Mouse (Mus musculus): ENCODE measurements at regions not wholly inside any gene's neighbourhood (a gene's known extent, or its start where the extent isn't known, plus 50 kb on each side); places are given as distances from the start of the nearest gene placed in this dataset.
"Not testable (repeated sequence)": the region's sequence is repeated elsewhere in the genome, so short reads cannot be mapped to it uniquely, and the experiment has no call there.

GRCm38 (mm10) chr16:86516144-86516543, 614.5 kb upstream of the Adamts5 start:
- 57% methylated on average over 3 of the region's 3 CpGs for WGBS
- H3K4me3 ChIP-seq = no peak overlapping the region
- no peak for ATAC-seq (replicated peaks)
- no peaks in the 10 kb centered on the region for H3K27me3 ChIP-seq (replicated peaks)
- H3K9ac ChIP-seq = no peak overlapping the region
- no peaks in the 10 kb centered on the region for H3K9me3 ChIP-seq
- H3K27ac ChIP-seq = no peak overlapping the region
- no peaks in the 10 kb centered on the region for H3K4me1 ChIP-seq
- no peaks in the 10 kb centered on the region for H3K36me3 ChIP-seq (replicated peaks)
- H3K4me2 ChIP-seq = no peak overlapping the region

GRCm38 (mm10) chr16:86501074-86501952, 599.7 kb upstream of the Adamts5 start:
- H3K27me3 ChIP-seq (replicated peaks) = no peaks in the 10 kb centered on the region
- H3K4me1 ChIP-seq = no peaks in the 10 kb centered on the region
- H3K4me2 ChIP-seq = no peak overlapping the region
- whole genome bisulfite sequencing = 74% methylated on average over 3 of the region's 3 CpGs
- no peak overlapping the region for H3K4me3 ChIP-seq
- H3K36me3 ChIP-seq (replicated peaks) = no peaks in the 10 kb centered on the region
- H3K9ac ChIP-seq = no peak overlapping the region
- ATAC-seq (replicated peaks) = no peak
- no peaks in the 10 kb centered on the region for H3K9me3 ChIP-seq
- H3K27ac ChIP-seq = no peak overlapping the region

- WGBS = 74% methylated on average over 1 of the region's 1 CpGs
- Histone ChIP-seq H3K9ac (no peak overlapping the region), H3K36me3 (replicated peaks) (no peaks in the 10 kb centered on the region), H3K27me3 (replicated peaks) (no peaks in the 10 kb centered on the region), H3K27ac (no peak overlapping the region), H3K4me3 (no peak overlapping the region), H3K9me3 (no peaks in the 10 kb centered on the region), H3K4me2 (no peak overlapping the region), H3K4me1 (no peaks in the 10 kb centered on the region)
- no peak for ATAC-seq (replicated peaks)
Observed at GRCm38 (mm10) chr16:86475145-86475544, 573.5 kb upstream of the Adamts5 start.

DNA sequence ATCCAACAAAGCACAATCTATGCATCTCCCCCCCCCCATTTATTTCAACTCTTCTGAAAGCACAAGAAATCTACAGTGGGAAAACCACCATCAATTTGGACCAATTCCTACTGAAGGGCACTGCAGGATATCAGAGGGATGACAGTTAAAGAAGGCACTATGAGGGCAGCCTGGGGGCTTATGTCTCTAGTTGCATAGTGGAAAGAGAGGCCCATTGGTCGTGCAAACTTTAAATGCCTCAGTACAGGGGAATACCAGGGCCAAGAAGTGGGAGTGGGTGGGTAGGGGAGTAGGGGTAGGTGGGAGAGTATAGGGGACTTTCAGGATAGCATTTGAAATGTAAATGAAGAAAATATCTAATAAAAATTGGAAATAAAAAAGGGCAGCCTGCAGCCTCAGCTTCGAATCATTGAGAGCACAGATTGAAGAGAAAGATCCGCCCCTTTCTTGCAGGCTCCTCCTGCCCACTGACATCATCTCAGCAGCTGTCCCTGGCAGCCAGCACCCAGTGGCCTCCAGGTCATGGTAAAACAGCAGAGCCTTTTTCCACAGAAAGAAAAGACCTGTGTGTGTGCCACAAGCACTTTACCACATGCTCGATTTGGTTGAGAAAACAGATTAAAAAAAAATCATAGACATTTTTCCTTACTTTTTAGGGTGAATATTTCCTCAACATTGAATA, 571.6 kb upstream of the Adamts5 start:
- H3K27me3 ChIP-seq (replicated peaks) = no peaks in the 10 kb centered on the region
- no peaks in the 10 kb centered on the region for H3K36me3 ChIP-seq (replicated peaks)
- H3K4me3 ChIP-seq = no peak overlapping the region
- WGBS = 58% methylated on average over 4 of the region's 4 CpGs
- H3K27ac ChIP-seq = no peak overlapping the region
- no peak for ATAC-seq (replicated peaks)
- no peak overlapping the region for H3K9ac ChIP-seq
- H3K9me3 ChIP-seq = no peaks in the 10 kb centered on the region
- no peaks in the 10 kb centered on the region for H3K4me1 ChIP-seq
- H3K4me2 ChIP-seq = no peak overlapping the region

DNA sequence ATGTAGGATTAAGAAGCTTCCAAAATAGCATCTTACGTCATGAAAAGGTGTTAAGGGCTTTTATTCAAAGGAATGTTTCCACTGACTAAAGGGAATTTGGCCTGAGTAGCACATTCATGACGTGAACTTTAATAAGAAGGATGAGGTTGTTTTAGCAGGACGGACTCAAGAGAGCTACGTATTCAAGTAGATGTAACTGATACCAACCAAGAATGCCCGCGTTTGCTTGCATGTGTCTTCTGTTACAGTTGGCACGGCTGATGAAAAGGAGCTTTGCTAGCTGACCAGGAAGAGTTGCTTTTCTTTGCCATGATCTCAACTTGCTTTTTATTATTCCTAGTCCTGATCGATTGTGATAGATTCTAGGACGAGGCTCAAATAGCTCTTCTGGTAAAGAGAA, 559.4 kb upstream of the Adamts5 start:
- Histone ChIP-seq H3K36me3 (replicated peaks) (no peaks in the 10 kb centered on the region), H3K27me3 (replicated peaks) (no peaks in the 10 kb centered on the region), H3K4me1 (no peaks in the 10 kb centered on the region), H3K9ac (no peak overlapping the region), H3K4me3 (no peak overlapping the region), H3K4me2 (no peak overlapping the region), H3K27ac (no peak overlapping the region), H3K9me3 (no peaks in the 10 kb centered on the region)
- ATAC-seq (replicated peaks) = no peak
- 87% methylated on average over 9 of the region's 9 CpGs for WGBS

- ATAC-seq (replicated peaks) = no peak
- Histone ChIP-seq H3K9ac (no peak overlapping the region), H3K27me3 (replicated peaks) (no peaks in the 10 kb centered on the region), H3K4me2 (no peak overlapping the region), H3K9me3 (no peaks in the 10 kb centered on the region), H3K4me1 (no peaks in the 10 kb centered on the region), H3K27ac (no peak overlapping the region), H3K4me3 (no peak overlapping the region), H3K36me3 (replicated peaks) (no peaks in the 10 kb centered on the region)
- 72% methylated on average over 3 of the region's 3 CpGs for WGBS
Observed at GRCm38 (mm10) chr16:86456649-86457048, 555.0 kb upstream of the Adamts5 start.

- no peak overlapping the region for H3K27ac ChIP-seq
- no peak overlapping the region for H3K4me3 ChIP-seq
- H3K4me1 ChIP-seq = no peaks in the 10 kb centered on the region
- ATAC-seq (replicated peaks) = no peak
- no peak overlapping the region for H3K9ac ChIP-seq
- no peaks in the 10 kb centered on the region for H3K36me3 ChIP-seq (replicated peaks)
- 71% methylated on average over 3 of the region's 3 CpGs for WGBS
- H3K4me2 ChIP-seq = no peak overlapping the region
- H3K9me3 ChIP-seq = no peaks in the 10 kb centered on the region
- H3K27me3 ChIP-seq (replicated peaks) = no peaks in the 10 kb centered on the region
Observed at GRCm38 (mm10) chr16:86454810-86455209, 553.2 kb upstream of the Adamts5 start.

DNA sequence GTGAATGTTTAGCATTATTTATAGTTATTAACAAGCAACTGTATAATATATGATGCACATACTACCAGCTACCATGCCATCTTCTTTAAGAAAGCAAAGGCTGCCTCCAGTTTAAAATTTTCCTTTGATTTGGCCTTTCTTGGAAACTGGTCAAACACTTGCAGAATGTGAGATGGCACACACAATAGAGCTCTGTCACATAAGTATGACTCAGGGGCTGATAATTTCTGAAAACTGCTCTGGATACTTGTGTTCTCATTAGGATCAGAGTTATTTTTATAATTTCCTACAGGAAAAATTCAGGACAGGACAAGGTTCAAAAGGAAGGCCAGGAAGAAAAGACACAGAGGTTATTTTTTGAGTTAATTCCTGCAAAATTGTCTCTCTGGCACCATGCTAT, 552.4 kb upstream of the Adamts5 start:
- Histone ChIP-seq H3K27ac (no peak overlapping the region), H3K4me3 (no peak overlapping the region), H3K4me2 (no peak overlapping the region), H3K36me3 (replicated peaks) (no peaks in the 10 kb centered on the region), H3K27me3 (replicated peaks) (no peaks in the 10 kb centered on the region), H3K9ac (no peak overlapping the region), H3K9me3 (no peaks in the 10 kb centered on the region), H3K4me1 (no peaks in the 10 kb centered on the region)
- no peak for ATAC-seq (replicated peaks)

GRCm38 (mm10) chr16:86448478-86449160, 547.0 kb upstream of the Adamts5 start:
- no peak overlapping the region for H3K4me3 ChIP-seq
- no peaks in the 10 kb centered on the region for H3K4me1 ChIP-seq
- no peak overlapping the region for H3K4me2 ChIP-seq
- 27% methylated on average over 1 of the region's 1 CpGs for WGBS
- H3K9me3 ChIP-seq = no peaks in the 10 kb centered on the region
- no peak for ATAC-seq (replicated peaks)
- H3K27me3 ChIP-seq (replicated peaks) = no peaks in the 10 kb centered on the region
- no peaks in the 10 kb centered on the region for H3K36me3 ChIP-seq (replicated peaks)
- H3K27ac ChIP-seq = no peak overlapping the region
- H3K9ac ChIP-seq = no peak overlapping the region

GRCm38 (mm10) chr16:86419458-86419857, 517.8 kb upstream of the Adamts5 start:
- H3K9ac ChIP-seq; H3K4me2 ChIP-seq; H3K36me3 ChIP-seq (replicated peaks); H3K27ac ChIP-seq; H3K27me3 ChIP-seq (replicated peaks); H3K4me1 ChIP-seq; H3K4me3 ChIP-seq; H3K9me3 ChIP-seq: not testable (repeated sequence)
- peak; percentile 90 for ATAC-seq (replicated peaks)
- 11% methylated on average over 5 of the region's 5 CpGs for WGBS

DNA sequence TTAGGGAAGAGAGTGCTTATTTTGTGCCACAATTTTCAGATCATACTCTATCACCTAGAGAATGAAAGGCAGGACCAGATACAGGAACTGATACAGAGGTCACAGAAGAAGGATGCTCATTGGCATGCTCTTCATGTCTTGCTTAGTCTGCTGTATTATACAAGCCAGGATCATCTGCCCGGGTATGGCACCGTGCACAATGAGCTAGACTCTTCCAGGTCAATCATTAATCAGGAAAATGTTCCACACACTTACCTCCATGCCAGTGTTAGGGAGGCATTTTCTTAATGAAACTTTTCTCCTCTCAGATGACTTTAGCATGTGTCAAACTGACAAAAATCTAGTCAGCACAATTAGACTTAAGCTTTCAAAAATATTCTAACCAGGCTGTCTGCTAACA, 502.7 kb upstream of the Adamts5 start:
- H3K4me2 ChIP-seq = no peak overlapping the region
- H3K4me3 ChIP-seq = no peak overlapping the region
- no peaks in the 10 kb centered on the region for H3K9me3 ChIP-seq
- H3K27ac ChIP-seq = no peak overlapping the region
- H3K36me3 ChIP-seq (replicated peaks) = no peaks in the 10 kb centered on the region
- 88% methylated on average over 2 of the region's 2 CpGs for WGBS
- no peaks in the 10 kb centered on the region for H3K27me3 ChIP-seq (replicated peaks)
- H3K9ac ChIP-seq = no peak overlapping the region
- no peaks in the 10 kb centered on the region for H3K4me1 ChIP-seq
- ATAC-seq (replicated peaks) = no peak

- no peaks in the 10 kb centered on the region for H3K9me3 ChIP-seq
- H3K27ac ChIP-seq = no peak overlapping the region
- H3K4me1 ChIP-seq = no peaks in the 10 kb centered on the region
- no peak overlapping the region for H3K4me2 ChIP-seq
- H3K27me3 ChIP-seq (replicated peaks) = no peaks in the 10 kb centered on the region
- no peak for ATAC-seq (replicated peaks)
- H3K36me3 ChIP-seq (replicated peaks) = no peaks in the 10 kb centered on the region
- 83% methylated on average over 1 of the region's 1 CpGs for WGBS
- H3K9ac ChIP-seq = no peak overlapping the region
- H3K4me3 ChIP-seq = no peak overlapping the region
Observed at GRCm38 (mm10) chr16:86401381-86401780, 499.8 kb upstream of the Adamts5 start.

All from midbrain, embryonic 15.5 days (tissue).